Mouse (Mus musculus): Measurements from ENCODE around the gene Gm10031.

- TF ChIP-seq ZC3H11A (IDR thresholded peaks at IDR 0.05; ENCODE audit: borderline replicate concordance, low read depth, low read length): no peak
- TF ChIP-seq ZNF384 (IDR thresholded peaks at IDR 0.05; ENCODE audit: low read depth, low read length): no peak
- TF ChIP-seq MAFK (IDR thresholded peaks at IDR 0.05; ENCODE audit: insufficient read depth, low read depth, low read length): no peak
- no peak for TF ChIP-seq HCFC1 (IDR thresholded peaks at IDR 0.05; ENCODE audit: borderline replicate concordance, insufficient read depth, low read length)
These were observed 16.1 kb upstream of the Gm10031 start for GRCm38 (mm10) chr1:156507753-156508152.

Data from ES-E14 (cell line).